Mouse (Mus musculus) adrenal gland, postnatal 14 days (tissue): ENCODE measurements around the gene Olfr850. TPM values are rescaled to one million over a fixed set of nuclear protein-coding genes. Genes with fewer than 3 reads are reported as not detected.

Source experiments
- DNase-seq: peaks from one replicate; pipeline ENCODE4 v3.0.0; 2021; ENCODE audit warnings: mixed read lengths
- long read RNA-seq, 2 experiments: library from polyadenylated mRNA; stranded (forward); transcript quantifications; one replicate each; pipeline ENCODE4 v2.0.0; 2021
- total RNA-seq: library from RNA; stranded (reverse); gene quantifications from 2 replicates; pipeline ENCODE4 v1.2.3, GENCODE M21; 2021

Olfr850 gene
- total RNA-seq = not detected in 2 replicates
- long read RNA-seq, experiment 1 = 0 reads
- long read RNA-seq, experiment 2 = 0 reads

DNA sequence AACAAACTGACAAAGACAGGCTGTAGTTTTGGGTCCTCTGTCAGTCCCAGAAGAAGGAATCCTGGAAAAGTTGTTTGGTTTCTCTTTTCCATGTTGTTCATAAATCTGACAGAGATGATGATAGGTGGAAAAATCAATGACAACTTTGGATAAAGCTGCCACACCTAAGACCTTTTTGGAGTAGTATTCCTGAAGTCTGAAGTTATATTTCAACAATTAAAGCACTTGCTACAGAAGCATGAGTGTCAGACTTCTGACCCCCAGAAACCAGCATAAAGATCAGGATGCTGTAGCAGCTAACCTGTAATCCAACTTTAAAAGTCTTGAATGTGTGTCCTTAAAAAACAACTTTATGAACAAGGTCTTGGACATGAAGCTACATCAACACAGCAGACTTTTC lies at the start of gene Olfr850:
TSS of gene Olfr850 (minus strand) at position 101 of the 400 bp plus-strand sequence.
- no peak for DNase-seq

DNA sequence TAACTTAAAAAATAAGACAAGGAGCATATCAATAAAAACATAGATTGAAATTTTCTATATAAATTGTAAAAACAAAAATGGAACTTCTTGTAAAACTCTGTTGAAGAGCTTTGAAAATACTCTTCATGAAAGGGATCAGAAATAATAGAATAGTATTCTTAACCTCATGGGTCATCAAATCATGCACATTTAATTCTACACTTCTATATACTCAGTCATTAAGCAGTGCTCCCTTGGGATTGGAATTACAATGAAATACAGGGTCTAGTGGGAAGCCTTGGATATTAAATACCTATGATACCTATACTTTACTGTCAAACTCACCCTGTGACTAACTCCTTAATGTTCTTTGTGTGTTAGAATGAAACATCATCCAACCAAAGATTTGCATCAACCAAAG lies 14.9 kb upstream of the Olfr850 start, which contains the start of gene Olfr851:
TSS of gene Olfr851 (plus strand) at position 301 of the 400 bp plus-strand sequence.
- DNase-seq = no peak

DNA sequence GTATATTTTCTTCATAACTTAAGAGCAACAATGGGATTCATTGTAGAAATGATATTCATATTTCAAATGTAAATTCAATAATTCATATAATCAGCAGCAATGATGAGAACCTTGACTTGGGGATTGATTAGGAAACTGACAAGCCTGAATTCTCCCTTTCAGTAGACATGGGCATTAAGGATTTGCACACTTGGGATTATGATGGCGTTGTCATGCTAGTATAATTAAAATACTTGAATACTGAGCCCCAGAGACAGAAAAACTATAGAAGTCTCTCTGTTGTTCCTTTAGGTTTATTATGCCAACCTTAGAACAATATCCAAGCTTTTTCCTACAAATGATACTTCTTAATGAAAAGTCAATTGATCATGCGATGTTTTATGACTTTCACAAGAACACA lies 38.1 kb downstream of the Olfr850 start, which contains the start of gene Olfr849:
TSS of gene Olfr849 (plus strand) at position 301 of the 400 bp plus-strand sequence.
- DNase-seq = no peak

Other genes starting within 250 kb of the Olfr850 start
- not detected in 2 replicates for gene Olfr843, start 226.3 kb downstream of the Olfr850 start, total RNA-seq
- not detected in 2 replicates for gene Olfr844, start 161.9 kb downstream of the Olfr850 start, total RNA-seq
- not detected in 2 replicates for gene Olfr845, start 141.8 kb downstream of the Olfr850 start, total RNA-seq
- not detected in 2 replicates for gene Olfr846, start 114.2 kb downstream of the Olfr850 start, total RNA-seq
- not detected in 2 replicates for gene Olfr847, start 99.6 kb downstream of the Olfr850 start, total RNA-seq
- gene Olfr849, start 38.0 kb downstream of the Olfr850 start, total RNA-seq = not detected in 2 replicates
- not detected in 2 replicates for gene Olfr851, start 15.0 kb upstream of the Olfr850 start, total RNA-seq
- not detected in 2 replicates for gene Olfr853, start 62.8 kb upstream of the Olfr850 start, total RNA-seq
- gene Olfr854, start 89.1 kb upstream of the Olfr850 start, total RNA-seq = not detected in 2 replicates
- not detected in 2 replicates for gene Olfr855, start 104.4 kb upstream of the Olfr850 start, total RNA-seq
- 16.2 and 18.7 TPM in 2 replicates for gene Zfp317, start 143.9 kb upstream of the Olfr850 start, total RNA-seq
- not detected in 2 replicates for gene Olfr857, start 231.2 kb upstream of the Olfr850 start, total RNA-seq